Mouse (Mus musculus) right cerebral cortex, postnatal 25 days (tissue): Measurements from ENCODE around the gene RPS10-NUDT3.
A peak's percentile ranks its signal among the peaks of the same experiment; 100 is the strongest.

Experiments
- DNase-seq: peaks from one replicate; pipeline ENCODE4 v3.0.0; 2022

Gene RPS10-NUDT3

GRCm38 (mm10) chr17:27573772-27574320, 61.2 kb downstream of the RPS10-NUDT3 start:
- no peak for DNase-seq

- DNase-seq = no peak
Observed at GRCm38 (mm10) chr17:27571315-27571714, 63.7 kb downstream of the RPS10-NUDT3 start.

GRCm38 (mm10) chr17:27568228-27568627, 66.8 kb downstream of the RPS10-NUDT3 start:
- DNase-seq = no peak

- no peak for DNase-seq
Observed at GRCm38 (mm10) chr17:27565942-27566267, 69.1 kb downstream of the RPS10-NUDT3 start.

GRCm38 (mm10) chr17:27565163-27565941, 69.7 kb downstream of the RPS10-NUDT3 start, which contains the start of gene AI413582:
TSS of gene AI413582 (minus strand) at chr17:27565756.
- DNase-seq = peak; percentile 97

- no peak for DNase-seq
Observed at GRCm38 (mm10) chr17:27564391-27565162, 70.4 kb downstream of the RPS10-NUDT3 start.

GRCm38 (mm10) chr17:27563771-27564244, 71.2 kb downstream of the RPS10-NUDT3 start:
- DNase-seq = no peak

GRCm38 (mm10) chr17:27561809-27562526, 73.1 kb downstream of the RPS10-NUDT3 start:
- DNase-seq = peak; percentile 79

GRCm38 (mm10) chr17:27560926-27561480, 74.0 kb downstream of the RPS10-NUDT3 start:
- DNase-seq = no peak

GRCm38 (mm10) chr17:27559596-27559995, 75.4 kb downstream of the RPS10-NUDT3 start:
- DNase-seq = no peak

- no peak for DNase-seq
Observed at GRCm38 (mm10) chr17:27558845-27559244, 76.2 kb downstream of the RPS10-NUDT3 start.

GRCm38 (mm10) chr17:27557927-27558661, 76.9 kb downstream of the RPS10-NUDT3 start:
- DNase-seq = no peak

GRCm38 (mm10) chr17:27557181-27557926, 77.7 kb downstream of the RPS10-NUDT3 start:
- DNase-seq = no peak

- peak; percentile 86 for DNase-seq
Observed at GRCm38 (mm10) chr17:27556315-27557011, 78.6 kb downstream of the RPS10-NUDT3 start, which contains the start of gene Hmga1. TSS of gene Hmga1 (plus strand) at chr17:27556497.

GRCm38 (mm10) chr17:27555512-27556172, 79.4 kb downstream of the RPS10-NUDT3 start:
- no peak for DNase-seq

GRCm38 (mm10) chr17:27555075-27555511, 79.9 kb downstream of the RPS10-NUDT3 start:
- no peak for DNase-seq

GRCm38 (mm10) chr17:27554062-27554960, 80.7 kb downstream of the RPS10-NUDT3 start:
- DNase-seq = no peak
